Mouse (Mus musculus): ENCODE data around the gene Vars2.

- TF ChIP-seq CTCF (IDR thresholded peaks at IDR 0.05; ENCODE audit: borderline replicate concordance, control insufficient read depth, extremely low read depth, insufficient read depth, low read length, poor library complexity) = no peak
- no peak for TF ChIP-seq POLR2A (IDR thresholded peaks at IDR 0.05; ENCODE audit: control insufficient read depth, extremely low read depth, insufficient read depth, low read length, poor library complexity)
These were observed 29.3 kb upstream of the Vars2 start for GRCm38 (mm10) chr17:35696691-35697090.
